In genomic region chr7:24207488-24208261, GRCm38 (mm10) we compare ENCODE assay signal across 8 mouse cellular contexts. TPM values are rescaled to one million over a fixed set of nuclear protein-coding genes. Genes with fewer than 3 reads are reported as not detected.
A peak's percentile ranks its signal among the peaks of the same experiment; 100 is the strongest.
DNase-seq lines count a peak whose midpoint lies in the region; ATAC-seq and TF ChIP-seq lines count a peak whose summit lies in the region.

No protein-coding gene starts in this region.

- H3K4me1 ChIP-seq in bone marrow macrophage, adult 2 months (ENCODE audit: control insufficient read depth, insufficient read depth, low read length): peaks cover 6% of the 10 kb centered on the region
- peaks cover 9% of the 10 kb centered on the region for H3K4me1 ChIP-seq in embryonic facial prominence, embryonic 15.5 days
- 0 out of 2 replicates have a peak, but pooled peaks cover 6% of the 10 kb centered on the region for H3K4me1 ChIP-seq in limb, embryonic 12.5 days (replicated peaks)
- H3K4me1 ChIP-seq in midbrain, embryonic 13.5 days (replicated peaks): peaks cover 10% of the 10 kb centered on the region
- H3K4me1 ChIP-seq in stomach, embryonic 14.5 days (ENCODE audit: control insufficient read depth, insufficient read depth, low read length): no peaks in the 10 kb centered on the region

- peak overlapping the region; percentile 96 for H3K4me3 ChIP-seq in bone marrow macrophage, adult 2 months (ENCODE audit: insufficient read depth, low read length)
- H3K4me3 ChIP-seq in embryonic facial prominence, embryonic 15.5 days (replicated peaks): peak overlapping the region; percentile 65
- peak overlapping the region; percentile 56 for H3K4me3 ChIP-seq in limb, embryonic 12.5 days (replicated peaks)
- H3K4me3 ChIP-seq in midbrain, embryonic 13.5 days (replicated peaks): peak overlapping the region; percentile 63
- peak overlapping the region; percentile 65 for H3K4me3 ChIP-seq in stomach, embryonic 14.5 days (ENCODE audit: low read depth, low read length)

- peak; percentile 69 for DNase-seq in 416B (ENCODE audit: low read depth)
- peak; percentile 80 to 82 for DNase-seq in heart, adult 9 months (ENCODE audit: low spot score in 2 of 2)
- DNase-seq in kidney, adult 9 months: peak; percentile 85

- H3K27ac ChIP-seq in bone marrow macrophage, adult 2 months (ENCODE audit: insufficient read depth, low read depth, low read length): peak overlapping the region; percentile 53
- peak overlapping the region; percentile 86 for H3K27ac ChIP-seq in embryonic facial prominence, embryonic 15.5 days (replicated peaks)
- peak overlapping the region; percentile 75 for H3K27ac ChIP-seq in limb, embryonic 12.5 days
- H3K27ac ChIP-seq in midbrain, embryonic 13.5 days: peak overlapping the region; percentile 44; the same call in 1 of the 2 replicates
- peak overlapping the region; percentile 80 for H3K27ac ChIP-seq in stomach, embryonic 14.5 days (ENCODE audit: low read length)

- H3K36me3 ChIP-seq in embryonic facial prominence, embryonic 15.5 days: peaks cover 33% of the 10 kb centered on the region
- H3K36me3 ChIP-seq in limb, embryonic 12.5 days: peaks cover 35% of the 10 kb centered on the region
- peaks cover 29% of the 10 kb centered on the region for H3K36me3 ChIP-seq in midbrain, embryonic 13.5 days
- peaks cover 20% of the 10 kb centered on the region for H3K36me3 ChIP-seq in stomach, embryonic 14.5 days (ENCODE audit: control insufficient read depth, insufficient read depth, low read length)

- no peaks in the 10 kb centered on the region for H3K9me3 ChIP-seq in embryonic facial prominence, embryonic 15.5 days (replicated peaks)
- no peaks in the 10 kb centered on the region for H3K9me3 ChIP-seq in limb, embryonic 12.5 days
- H3K9me3 ChIP-seq in midbrain, embryonic 13.5 days: no peaks in the 10 kb centered on the region
- no peaks in the 10 kb centered on the region for H3K9me3 ChIP-seq in stomach, embryonic 14.5 days (ENCODE audit: control insufficient read depth, low read depth, low read length)

- H3K27me3 ChIP-seq in embryonic facial prominence, embryonic 15.5 days: no peaks in the 10 kb centered on the region
- no peaks in the 10 kb centered on the region for H3K27me3 ChIP-seq in limb, embryonic 12.5 days
- no peaks in the 10 kb centered on the region for H3K27me3 ChIP-seq in midbrain, embryonic 13.5 days
- no peaks in the 10 kb centered on the region for H3K27me3 ChIP-seq in stomach, embryonic 14.5 days (ENCODE audit: control insufficient read depth, insufficient read depth, low read length)

- H3K9ac ChIP-seq in embryonic facial prominence, embryonic 15.5 days: peak overlapping the region; percentile 73
- peak overlapping the region; percentile 81 for H3K9ac ChIP-seq in limb, embryonic 12.5 days (replicated peaks)
- H3K9ac ChIP-seq in midbrain, embryonic 13.5 days (replicated peaks): peak overlapping the region; percentile 83
- H3K9ac ChIP-seq in stomach, embryonic 14.5 days (replicated peaks; ENCODE audit: low read depth, low read length): peak overlapping the region; percentile 76

- no peak for TF ChIP-seq CTCF in bone marrow macrophage, adult 2 months (IDR thresholded peaks at IDR 0.05; ENCODE audit: low read depth, low read length)

- peak overlapping the region; percentile 71 for H3K4me2 ChIP-seq in embryonic facial prominence, embryonic 15.5 days (replicated peaks)
- peak overlapping the region; percentile 60 for H3K4me2 ChIP-seq in limb, embryonic 12.5 days
- peak overlapping the region; percentile 70 for H3K4me2 ChIP-seq in midbrain, embryonic 13.5 days (replicated peaks)
- peak overlapping the region; percentile 74 for H3K4me2 ChIP-seq in stomach, embryonic 14.5 days (replicated peaks; ENCODE audit: low read depth, low read length)

- 10% methylated on average over 24 of the region's 24 CpGs for WGBS in embryonic facial prominence, embryonic 15.5 days
- 17% methylated on average over 24 of the region's 24 CpGs for WGBS in limb, embryonic 12.5 days
- WGBS in midbrain, embryonic 13.5 days: 16% methylated on average over 24 of the region's 24 CpGs
- 12% methylated on average over 24 of the region's 24 CpGs for WGBS in stomach, embryonic 14.5 days

- no peak for TF ChIP-seq POLR2A in bone marrow macrophage, adult 2 months (IDR thresholded peaks at IDR 0.05; ENCODE audit: borderline replicate concordance, low read depth, low read length)

- peak; percentile 79 for ATAC-seq in embryonic facial prominence, embryonic 15.5 days (ENCODE audit: insufficient number of reproducible peaks, low FRiP score, low TSS enrichment, low read depth)
- ATAC-seq in limb, embryonic 12.5 days (ENCODE audit: insufficient number of reproducible peaks, insufficient read depth, low FRiP score, low TSS enrichment, low read depth): peak; percentile 84
- peak; percentile 90 for ATAC-seq in midbrain, embryonic 13.5 days
- peak; percentile 89 for ATAC-seq in stomach, embryonic 14.5 days (ENCODE audit: insufficient number of reproducible peaks, insufficient read depth, low FRiP score, low read depth)

RNA-seq across cellular contexts. Expression of gene Zfp111, which starts 3.6 kb away (rescaled TPM):
- polyA plus RNA-seq in bone marrow macrophage, adult 2 months (2012; ENCODE audit: insufficient read depth, insufficient read length, missing spikeins): 7.4 and 8.7 TPM in 2 replicates
- 10.8 and 11.4 TPM in 2 replicates for polyA plus RNA-seq in embryonic facial prominence, embryonic 15.5 days (2015; fragmentation: Nextera tagmentation; extraction: Ambion mirVana)
- 12.3 and 12.5 TPM in 2 replicates for polyA plus RNA-seq in limb, embryonic 12.5 days (2016; fragmentation: Nextera tagmentation; extraction: Ambion mirVana)
- 5.7 and 9.2 TPM in 2 replicates for polyA plus RNA-seq in midbrain, embryonic 13.5 days (2015; fragmentation: Nextera tagmentation; extraction: Ambion mirVana)
- 13.5 and 14.9 TPM in 2 replicates for polyA plus RNA-seq in stomach, embryonic 14.5 days (2014; fragmentation: Nextera tagmentation; extraction: Ambion mirVana)

RNA-seq across cellular contexts. Expression of gene Zfp109, which starts 29.7 kb away (rescaled TPM):
- polyA plus RNA-seq in bone marrow macrophage, adult 2 months (2012; ENCODE audit: insufficient read depth, insufficient read length, missing spikeins): 2.5 and 3.1 TPM in 2 replicates
- 4.3 and 5.3 TPM in 2 replicates for polyA plus RNA-seq in embryonic facial prominence, embryonic 15.5 days (2015; fragmentation: Nextera tagmentation; extraction: Ambion mirVana)
- 7.1 and 7.5 TPM in 2 replicates for polyA plus RNA-seq in limb, embryonic 12.5 days (2016; fragmentation: Nextera tagmentation; extraction: Ambion mirVana)
- 3.9 and 4.5 TPM in 2 replicates for polyA plus RNA-seq in midbrain, embryonic 13.5 days (2015; fragmentation: Nextera tagmentation; extraction: Ambion mirVana)
- 6.3 and 6.4 TPM in 2 replicates for polyA plus RNA-seq in stomach, embryonic 14.5 days (2014; fragmentation: Nextera tagmentation; extraction: Ambion mirVana)

RNA-seq across cellular contexts. Expression of gene Zfp114, which starts 32.8 kb away (rescaled TPM):
- 0.50 TPM in 1 of 2 replicates, not detected in the other for polyA plus RNA-seq in bone marrow macrophage, adult 2 months (2012; ENCODE audit: insufficient read depth, insufficient read length, missing spikeins)
- polyA plus RNA-seq in embryonic facial prominence, embryonic 15.5 days (2015; fragmentation: Nextera tagmentation; extraction: Ambion mirVana): 6.4 and 6.5 TPM in 2 replicates
- 6.0 and 6.4 TPM in 2 replicates for polyA plus RNA-seq in limb, embryonic 12.5 days (2016; fragmentation: Nextera tagmentation; extraction: Ambion mirVana)
- 4.8 and 5.2 TPM in 2 replicates for polyA plus RNA-seq in midbrain, embryonic 13.5 days (2015; fragmentation: Nextera tagmentation; extraction: Ambion mirVana)
- 5.9 and 8.0 TPM in 2 replicates for polyA plus RNA-seq in stomach, embryonic 14.5 days (2014; fragmentation: Nextera tagmentation; extraction: Ambion mirVana)

RNA-seq across cellular contexts. Expression of gene Zfp108, which starts 46.9 kb away (rescaled TPM):
- polyA plus RNA-seq in bone marrow macrophage, adult 2 months (2012; ENCODE audit: insufficient read depth, insufficient read length, missing spikeins): 1.9 TPM in 2 replicates
- polyA plus RNA-seq in embryonic facial prominence, embryonic 15.5 days (2015; fragmentation: Nextera tagmentation; extraction: Ambion mirVana): 4.9 and 5.5 TPM in 2 replicates
- polyA plus RNA-seq in limb, embryonic 12.5 days (2016; fragmentation: Nextera tagmentation; extraction: Ambion mirVana): 4.2 and 4.8 TPM in 2 replicates
- 4.6 and 5.1 TPM in 2 replicates for polyA plus RNA-seq in midbrain, embryonic 13.5 days (2015; fragmentation: Nextera tagmentation; extraction: Ambion mirVana)
- 4.5 and 4.7 TPM in 2 replicates for polyA plus RNA-seq in stomach, embryonic 14.5 days (2014; fragmentation: Nextera tagmentation; extraction: Ambion mirVana)

Comparison
In these comparisons a context has a peak if more than half of its experiments do, and no peak if none do; other contexts are left out.
1. Peak in every context shown above with its lines: DNase-seq, ATAC-seq, H3K4me3 ChIP-seq and H3K27ac ChIP-seq.